Mouse (Mus musculus): ENCODE data around the gene Spats2.

The Spats2 gene

DNA sequence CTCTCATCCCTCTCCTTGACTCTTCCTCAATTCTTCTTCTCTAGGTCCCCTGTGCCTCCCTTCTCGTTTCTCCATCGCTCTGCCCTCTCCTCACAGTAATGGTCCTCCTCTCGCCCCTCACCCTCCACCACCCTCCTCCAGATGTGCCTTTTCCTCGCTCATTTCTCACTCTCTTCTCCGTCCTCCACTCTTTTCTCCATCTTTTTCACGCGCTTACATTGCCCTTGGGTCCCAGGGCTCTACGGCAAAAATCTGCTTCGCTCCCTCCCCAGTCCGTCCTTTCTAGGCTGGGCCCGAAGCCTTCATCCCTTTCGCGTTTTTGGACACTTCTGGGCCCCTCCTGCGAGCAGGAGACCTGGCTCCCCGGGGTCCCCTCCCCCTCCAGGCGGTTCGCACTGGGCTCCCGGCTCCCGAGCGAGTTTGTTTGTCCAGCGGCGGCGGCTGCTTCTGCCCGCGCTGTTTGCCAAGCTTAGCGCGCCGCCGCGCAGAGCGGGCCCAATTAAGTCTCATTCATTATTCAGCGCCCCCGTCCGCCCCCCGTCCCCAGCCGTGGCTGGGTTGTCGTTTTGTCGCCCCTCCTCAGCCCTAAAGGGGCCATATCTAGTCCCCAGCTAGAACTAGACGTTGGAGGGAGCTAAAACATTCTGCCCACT lies 27.8 kb upstream of the Spats2 start:
- DNase-seq (ENCODE audit: low read depth, low spot score) = no peak

DNA sequence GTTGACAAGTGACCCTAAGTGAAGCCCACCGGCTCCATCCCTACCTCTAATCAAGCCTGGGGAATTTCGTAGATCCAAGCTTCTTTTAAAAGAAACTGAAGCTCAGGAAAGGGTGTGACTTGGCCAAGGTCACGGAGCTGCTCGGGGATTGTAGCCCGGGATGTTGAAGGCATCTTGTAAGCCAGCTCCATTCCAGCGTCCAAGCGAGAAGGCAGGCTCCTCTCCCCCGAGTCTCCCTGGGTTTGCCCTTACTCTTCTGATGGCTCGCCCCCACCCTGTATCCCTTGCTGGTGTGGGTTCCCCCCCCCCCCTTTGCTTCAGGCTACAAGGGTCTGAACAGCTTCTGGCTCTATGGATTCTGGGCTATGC lies 27.2 kb upstream of the Spats2 start:
- DNase-seq (ENCODE audit: low read depth, low spot score) = no peak

DNA sequence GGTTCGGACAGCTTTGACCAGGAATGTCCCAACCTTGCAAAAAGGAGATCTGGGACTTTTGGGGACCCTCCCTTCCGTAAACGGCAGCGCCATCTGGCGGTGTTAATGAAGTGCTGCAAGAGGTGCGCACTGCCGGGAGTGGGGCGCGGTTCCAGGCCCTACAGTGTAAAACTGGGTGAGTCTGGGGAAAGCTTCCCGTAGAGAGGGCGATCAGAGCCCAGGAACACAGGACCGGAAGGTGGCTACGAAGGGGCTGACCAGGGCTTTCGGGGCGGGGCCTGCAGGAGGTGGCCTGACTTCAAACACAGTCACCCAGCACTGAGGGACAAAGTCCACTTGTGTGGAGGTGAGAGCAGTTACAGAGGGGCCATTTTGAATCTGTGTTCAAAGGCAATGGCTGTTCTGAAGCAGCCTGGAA lies 26.6 kb upstream of the Spats2 start:
- no peak for DNase-seq (ENCODE audit: low read depth, low spot score)

DNA sequence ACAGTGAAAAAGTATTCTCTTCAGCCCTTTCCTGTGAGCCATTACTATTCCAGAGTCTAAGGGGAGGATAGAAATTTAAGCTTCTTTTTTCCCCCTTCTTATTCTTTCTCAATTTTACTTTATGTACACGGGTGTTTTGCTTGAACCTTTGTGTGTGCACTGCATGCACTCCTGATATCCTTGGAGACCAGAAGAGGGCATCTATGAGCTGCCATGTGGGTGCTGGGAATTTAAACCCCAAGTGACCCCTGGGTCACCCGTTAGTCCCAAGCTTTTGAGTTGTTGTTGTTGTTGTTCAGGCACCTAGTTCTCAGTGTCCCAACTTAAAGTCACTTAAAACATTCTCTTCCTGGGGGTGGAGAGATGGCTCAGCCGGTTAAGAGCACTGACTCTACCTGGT lies 25.7 kb upstream of the Spats2 start:
- no peak for DNase-seq (ENCODE audit: low read depth, low spot score)

DNA sequence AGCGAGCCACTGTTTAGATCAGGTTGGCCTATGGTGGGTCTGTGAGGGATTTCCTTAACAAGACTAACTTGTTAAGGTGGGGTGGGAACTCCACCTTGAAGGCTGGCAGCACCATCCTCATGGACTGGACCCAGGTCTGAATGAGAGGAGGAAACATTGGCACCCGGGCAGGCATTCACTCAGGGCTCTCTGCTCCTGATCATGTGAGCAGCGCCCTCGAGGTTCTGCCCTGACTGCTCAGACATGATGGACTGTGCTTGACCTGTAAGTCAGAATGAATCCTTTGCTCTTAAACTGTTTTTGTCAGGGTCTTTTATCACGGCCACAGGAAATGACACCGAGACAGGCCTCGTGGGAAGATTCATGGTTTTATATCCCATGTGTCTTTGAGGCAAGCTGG lies 20.5 kb upstream of the Spats2 start:
- no peak for DNase-seq (ENCODE audit: low read depth, low spot score)

DNA sequence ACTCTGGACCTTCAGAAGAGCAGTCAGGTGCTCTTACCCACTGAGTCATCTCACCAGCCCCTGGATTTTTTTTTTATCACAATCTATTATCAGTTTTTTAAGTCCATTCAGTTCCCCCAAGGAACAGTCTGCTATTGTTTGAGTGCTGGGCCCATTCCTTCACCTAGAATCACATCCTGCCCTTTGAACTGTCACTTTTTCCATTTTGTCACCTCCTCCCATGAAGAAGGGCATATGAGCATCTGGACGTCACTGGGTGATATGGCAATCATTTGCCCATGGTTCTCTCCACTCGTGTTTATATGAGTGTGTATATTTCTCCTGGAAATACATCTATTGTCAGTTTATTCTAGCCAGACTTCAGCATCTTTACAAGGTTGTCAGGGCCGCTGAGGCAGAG lies 17.9 kb upstream of the Spats2 start:
- no peak for DNase-seq (ENCODE audit: low read depth, low spot score)

DNA sequence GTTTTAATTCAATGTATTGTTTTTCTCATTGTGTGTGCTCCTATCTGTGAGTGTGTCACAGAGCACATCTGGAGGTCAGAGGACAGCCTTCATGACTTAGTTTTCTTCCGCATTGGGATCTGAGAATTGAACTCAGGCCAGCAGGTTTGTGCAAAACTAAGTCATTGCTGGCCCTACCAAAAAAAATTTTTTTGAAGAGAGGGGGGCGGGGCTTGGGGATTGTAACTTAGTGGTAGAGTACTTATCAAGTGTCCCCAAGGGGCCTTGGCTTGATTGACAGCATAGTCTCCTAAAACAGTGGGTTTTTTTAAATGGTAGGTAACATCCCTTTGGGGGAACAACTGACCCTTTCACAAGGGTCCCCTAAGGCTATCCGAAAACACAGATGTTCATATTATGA lies 14.6 kb upstream of the Spats2 start:
- no peak for DNase-seq (ENCODE audit: low read depth, low spot score)

DNA sequence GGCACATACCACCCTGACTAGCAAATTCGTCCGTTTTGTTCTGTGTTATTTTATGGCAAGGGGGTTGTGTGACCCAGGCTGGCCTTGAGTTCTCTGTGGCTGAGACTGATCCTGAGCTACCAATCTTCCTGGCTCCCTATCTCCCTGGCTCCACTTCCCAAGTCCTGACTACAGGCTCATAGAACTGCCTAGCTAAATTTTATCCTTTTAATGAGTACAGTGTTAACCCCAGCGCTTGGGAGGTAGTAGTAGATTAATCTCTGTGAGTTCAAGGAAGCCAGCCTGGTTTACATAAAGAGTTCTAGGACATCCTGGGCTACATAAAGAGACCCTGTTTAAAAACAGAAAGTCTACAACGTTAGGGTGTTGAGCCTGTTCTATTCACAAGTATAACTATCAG lies 13.9 kb upstream of the Spats2 start:
- DNase-seq (ENCODE audit: low read depth, low spot score) = no peak

DNA sequence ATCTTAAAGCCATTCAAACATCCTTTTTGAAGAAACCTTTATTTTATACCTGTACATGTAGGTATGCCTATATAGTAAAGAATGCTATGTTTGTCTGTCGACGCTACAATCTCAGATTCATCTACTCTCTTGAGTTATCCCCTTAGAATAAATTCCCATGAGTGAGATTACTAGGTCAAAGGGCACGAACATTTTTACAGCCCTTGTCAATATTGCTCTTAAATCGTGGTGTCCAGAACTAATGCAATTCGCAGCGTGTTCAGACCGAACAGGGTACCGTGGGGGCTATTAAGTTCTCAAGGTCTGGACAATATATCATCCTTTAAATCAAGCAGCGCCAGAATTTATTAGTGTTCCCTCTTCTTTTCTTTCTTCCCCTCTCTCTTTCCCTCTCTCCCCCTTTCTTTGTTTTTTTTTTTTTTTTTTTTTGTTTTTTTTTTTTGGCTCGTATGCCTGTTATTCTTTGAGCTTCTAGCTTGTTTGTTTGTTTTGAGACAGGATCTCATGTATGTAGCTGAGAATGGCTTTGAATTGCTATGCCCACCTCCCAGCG lies 12.8 kb upstream of the Spats2 start:
- DNase-seq (ENCODE audit: low read depth, low spot score) = no peak

DNA sequence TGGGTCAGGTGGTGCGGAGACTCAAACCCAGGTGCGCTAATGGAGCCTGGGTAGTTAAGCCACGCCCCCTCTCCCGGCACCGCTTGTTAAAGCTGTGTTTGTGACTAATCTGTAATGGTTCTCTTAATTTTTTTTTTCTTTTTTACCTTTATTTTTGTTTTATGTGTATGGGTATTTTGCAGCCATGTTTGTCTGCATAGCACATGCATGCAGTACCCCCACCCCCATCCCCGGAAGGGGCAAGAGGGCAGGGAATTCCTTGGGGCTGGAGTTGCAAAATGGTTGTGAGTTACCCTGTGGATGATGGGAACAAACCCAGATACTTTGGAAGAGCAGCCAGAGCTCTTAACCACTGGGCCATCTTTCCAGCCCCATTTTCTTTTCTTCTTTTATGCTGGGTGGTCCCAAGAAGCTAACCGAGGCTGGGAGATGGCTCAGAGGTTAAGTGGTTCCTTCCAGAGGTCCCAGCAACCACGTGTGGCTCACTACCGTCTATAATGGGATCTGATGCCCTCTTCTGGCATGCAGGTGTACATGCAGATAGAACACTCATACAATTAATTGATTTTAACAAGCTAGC lies 12.2 kb upstream of the Spats2 start:
- DNase-seq (ENCODE audit: low read depth, low spot score) = no peak

DNA sequence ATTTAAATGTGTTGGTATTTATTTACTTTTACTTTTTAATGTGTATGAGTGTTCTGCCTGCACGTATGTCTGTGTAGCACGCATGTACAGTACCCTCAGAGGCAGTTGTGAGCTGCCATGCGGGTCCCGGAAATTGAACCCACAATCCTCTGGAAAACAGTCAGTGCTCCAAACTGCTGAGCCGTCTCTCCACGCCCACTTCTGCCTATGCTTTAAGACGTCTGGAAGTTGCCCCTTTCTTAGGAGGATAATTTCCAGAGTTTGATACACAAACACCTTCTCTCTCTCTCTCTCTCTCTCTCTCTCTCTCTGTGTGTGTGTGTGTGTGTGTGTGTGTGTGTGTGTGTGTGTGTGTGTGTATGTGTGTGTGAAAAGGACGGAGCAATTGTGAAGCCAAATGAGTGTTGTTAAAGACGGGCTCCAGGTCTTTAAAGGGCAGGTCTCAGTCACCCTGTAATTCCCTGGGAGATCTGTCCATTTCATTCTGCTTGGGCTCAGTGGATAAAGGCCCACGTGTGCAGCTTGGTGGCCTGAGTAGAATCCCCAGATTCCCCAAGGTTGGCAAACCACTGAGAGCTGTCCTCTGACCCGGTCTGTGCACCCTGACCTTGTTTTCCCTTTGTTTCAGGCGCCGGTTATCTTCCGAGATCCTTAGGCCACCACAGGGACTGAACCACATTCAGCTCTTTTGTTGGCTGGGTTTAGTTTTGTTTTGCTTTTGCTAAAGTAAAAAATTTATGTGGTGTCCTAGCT lies 11.2 kb upstream of the Spats2 start:
- DNase-seq (ENCODE audit: low read depth, low spot score) = no peak

DNA sequence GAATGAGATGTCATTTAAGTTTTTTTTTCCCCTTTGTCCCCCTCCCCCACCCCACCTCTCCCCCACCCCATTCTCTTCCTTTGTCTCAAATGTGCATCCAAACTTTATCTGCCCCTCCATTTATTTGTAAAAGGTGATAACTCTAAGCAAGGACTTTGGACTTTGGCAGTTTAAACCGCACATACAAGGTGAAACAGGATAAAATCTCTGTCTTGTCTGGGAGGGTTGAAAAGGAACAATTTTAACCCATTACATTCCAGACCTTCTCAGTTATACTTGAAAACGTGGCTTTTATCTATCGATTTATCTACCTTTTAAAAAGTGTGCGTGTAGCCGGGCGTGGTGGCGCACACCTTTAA lies 10.7 kb upstream of the Spats2 start:
- DNase-seq (ENCODE audit: low read depth, low spot score) = no peak

DNA sequence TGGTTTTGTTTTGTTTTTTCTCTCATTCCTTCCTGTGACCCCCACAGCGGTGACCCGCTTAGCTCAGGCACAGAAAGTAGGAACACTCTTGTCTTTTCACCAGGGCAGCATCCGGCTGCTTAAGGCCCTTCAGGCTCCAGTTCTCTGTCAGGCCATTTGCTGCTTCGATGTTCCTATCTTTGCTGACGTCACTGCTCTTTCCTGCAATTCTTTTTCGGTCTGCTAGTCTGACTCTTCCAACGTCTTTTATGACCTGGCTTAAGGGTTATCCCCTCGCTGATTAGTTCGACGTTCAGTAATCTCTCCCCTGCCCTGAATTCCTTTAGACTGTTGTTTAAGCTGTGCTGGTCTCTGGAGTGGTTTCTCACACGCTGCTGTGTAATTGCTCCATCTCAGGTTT lies 9.2 kb upstream of the Spats2 start:
- no peak for DNase-seq (ENCODE audit: low read depth, low spot score)

DNA sequence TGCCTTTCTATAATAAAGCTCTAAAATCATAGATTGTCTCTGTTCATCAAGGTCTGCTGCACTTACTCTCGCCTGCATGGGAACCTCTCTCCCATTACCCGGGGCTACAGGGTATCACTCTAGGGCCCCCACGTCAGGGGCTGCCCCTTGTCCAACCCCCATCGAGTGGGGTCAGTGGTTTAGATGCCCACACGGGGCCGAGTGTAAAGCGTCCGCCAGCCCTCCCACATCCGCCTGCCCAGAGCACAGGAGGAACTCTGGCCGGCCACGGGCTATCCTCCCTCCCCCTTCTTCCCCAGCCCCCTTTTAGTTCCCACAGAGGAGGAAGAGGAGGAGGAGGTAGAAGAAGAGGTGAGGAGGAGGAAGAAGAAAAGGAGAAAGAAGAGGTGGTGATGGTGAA lies 4.9 kb upstream of the Spats2 start:
- DNase-seq (ENCODE audit: low read depth, low spot score) = no peak

DNA sequence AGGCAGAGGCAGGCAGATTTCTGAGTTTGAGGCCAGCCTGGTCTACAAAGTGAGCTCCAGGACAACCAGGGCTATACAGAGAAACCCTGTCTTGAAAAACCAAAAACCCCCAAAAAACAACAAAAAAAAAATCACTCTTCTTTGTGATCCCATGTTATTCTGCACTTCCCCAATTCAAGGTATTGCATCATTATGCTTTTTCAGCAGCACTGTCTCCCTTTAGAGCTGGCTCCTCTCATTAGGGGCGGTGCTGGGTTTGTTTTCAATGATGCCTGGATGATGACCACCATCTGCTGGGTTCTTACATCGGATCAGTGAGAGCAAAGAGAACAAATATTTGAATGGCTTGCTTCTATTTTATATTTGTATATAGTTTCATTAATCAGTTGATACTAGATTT lies 3.1 kb upstream of the Spats2 start:
- DNase-seq (ENCODE audit: low read depth, low spot score) = no peak

DNA sequence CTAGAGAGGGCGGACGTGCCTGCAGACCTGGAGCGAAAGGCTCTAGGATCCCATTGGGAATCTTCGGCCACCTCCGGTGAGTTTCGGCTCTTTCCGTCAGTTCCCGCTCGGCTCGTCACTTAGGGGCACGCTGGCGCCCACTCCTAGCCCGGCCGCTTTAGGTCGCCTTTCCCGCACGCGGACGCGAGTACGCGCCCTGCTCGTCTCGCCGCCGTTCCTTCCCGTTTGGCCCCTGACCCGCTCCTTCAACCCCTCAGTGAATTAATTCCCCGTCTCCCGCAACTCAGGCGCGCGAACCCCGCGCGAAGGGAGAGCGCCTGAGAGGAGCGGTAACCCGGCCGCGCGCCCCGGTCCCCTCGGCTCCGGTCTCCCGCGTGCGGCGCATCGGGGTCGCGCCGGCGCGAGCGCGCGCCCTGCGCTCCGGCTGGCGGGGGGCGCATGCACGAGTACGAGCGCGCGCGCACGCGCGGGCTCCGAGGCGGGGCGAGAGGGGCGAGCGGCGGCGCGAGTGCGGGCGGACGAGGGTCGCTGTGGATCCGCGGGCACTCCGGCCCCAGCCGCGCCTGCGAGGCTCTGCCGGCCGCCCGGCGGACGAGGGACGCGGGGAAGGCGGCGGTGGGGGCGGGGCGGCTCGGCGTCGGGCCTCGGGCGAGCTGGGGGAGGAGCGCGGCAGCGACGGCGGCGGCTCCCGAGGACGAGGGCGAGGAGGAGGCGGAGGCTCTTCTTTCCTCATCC lies 532 bp downstream of the Spats2 start:
- peak; percentile 69 for DNase-seq (ENCODE audit: low read depth, low spot score)

DNA sequence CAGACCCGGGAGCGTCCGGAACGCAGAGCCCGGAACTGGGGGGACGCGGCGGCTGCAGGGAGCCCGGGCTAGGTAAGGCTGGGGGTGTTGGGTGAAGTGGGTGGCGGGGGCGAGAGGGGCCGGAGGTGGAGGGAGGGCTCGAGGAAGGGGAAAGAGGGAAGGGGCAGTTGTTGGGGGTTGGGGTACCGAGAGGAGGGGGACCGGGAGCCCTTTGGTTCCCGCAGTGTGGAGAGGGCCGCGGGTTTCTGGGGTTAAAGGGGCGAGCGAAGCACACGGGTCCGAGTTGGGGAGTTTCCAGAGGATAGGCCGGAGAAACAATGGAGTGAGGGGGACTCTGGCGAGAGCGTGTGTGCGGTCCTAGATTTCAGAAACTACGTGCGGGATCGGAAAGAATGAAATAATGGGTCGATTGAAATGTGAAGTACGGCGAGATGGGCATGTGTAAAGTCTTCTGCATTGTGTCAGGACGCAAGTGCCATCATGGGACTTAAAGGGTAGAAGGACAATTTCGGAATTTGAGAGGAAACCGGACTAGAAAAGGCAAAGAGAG lies 1.2 kb downstream of the Spats2 start:
- no peak for DNase-seq (ENCODE audit: low read depth, low spot score)

DNA sequence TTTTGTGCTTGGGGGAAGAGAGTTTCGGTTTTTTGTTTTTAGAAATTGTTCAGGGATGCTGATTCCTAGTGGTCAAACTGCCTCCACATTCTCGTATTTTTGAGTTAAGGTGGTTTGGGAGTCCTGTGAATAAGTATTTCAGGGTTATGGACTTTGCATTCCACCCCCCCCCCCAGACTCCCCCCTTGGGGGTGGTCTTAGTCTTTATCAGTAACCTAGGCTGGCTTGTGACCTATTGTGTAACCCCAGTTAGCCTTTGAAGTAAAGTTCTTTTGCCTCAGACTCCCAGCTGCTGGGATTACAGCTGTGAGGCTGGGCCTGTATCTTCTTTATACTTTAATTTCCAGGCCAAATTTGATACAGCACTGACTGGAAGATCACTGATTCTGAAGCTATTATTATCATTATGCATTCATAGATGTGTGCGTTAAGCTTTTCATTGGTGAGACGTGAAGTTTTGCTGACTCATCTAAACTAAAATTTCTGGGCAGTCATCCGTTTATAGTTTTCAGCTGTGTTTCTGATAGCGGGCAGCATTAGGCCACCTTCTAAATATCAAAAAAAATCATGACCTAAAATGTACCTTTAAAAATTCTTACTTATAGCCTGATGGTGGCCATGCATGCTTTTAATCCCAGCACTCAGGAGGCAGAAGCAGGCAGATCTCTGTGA lies 2.3 kb downstream of the Spats2 start:
- no peak for DNase-seq (ENCODE audit: low read depth, low spot score)

DNA sequence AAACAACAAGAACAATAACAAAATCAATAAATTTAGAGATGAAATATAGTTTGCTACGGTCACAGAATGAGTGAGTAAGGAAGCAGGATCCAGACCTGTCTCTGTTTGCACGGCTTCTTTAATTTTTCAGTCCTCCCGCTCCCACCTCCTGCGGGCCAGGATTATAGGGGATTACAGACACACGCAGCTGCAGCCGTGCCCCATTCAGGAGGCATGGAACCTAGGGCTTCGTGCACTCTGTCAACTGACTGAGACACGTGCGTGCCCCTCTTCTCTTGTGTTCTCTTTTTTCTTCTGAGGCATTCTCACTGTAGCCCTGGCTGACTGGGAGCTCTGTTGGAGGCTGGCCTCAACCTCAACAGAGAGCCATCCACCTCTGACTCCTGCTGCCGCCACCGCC lies 3.7 kb downstream of the Spats2 start:
- no peak for DNase-seq (ENCODE audit: low read depth, low spot score)

DNA sequence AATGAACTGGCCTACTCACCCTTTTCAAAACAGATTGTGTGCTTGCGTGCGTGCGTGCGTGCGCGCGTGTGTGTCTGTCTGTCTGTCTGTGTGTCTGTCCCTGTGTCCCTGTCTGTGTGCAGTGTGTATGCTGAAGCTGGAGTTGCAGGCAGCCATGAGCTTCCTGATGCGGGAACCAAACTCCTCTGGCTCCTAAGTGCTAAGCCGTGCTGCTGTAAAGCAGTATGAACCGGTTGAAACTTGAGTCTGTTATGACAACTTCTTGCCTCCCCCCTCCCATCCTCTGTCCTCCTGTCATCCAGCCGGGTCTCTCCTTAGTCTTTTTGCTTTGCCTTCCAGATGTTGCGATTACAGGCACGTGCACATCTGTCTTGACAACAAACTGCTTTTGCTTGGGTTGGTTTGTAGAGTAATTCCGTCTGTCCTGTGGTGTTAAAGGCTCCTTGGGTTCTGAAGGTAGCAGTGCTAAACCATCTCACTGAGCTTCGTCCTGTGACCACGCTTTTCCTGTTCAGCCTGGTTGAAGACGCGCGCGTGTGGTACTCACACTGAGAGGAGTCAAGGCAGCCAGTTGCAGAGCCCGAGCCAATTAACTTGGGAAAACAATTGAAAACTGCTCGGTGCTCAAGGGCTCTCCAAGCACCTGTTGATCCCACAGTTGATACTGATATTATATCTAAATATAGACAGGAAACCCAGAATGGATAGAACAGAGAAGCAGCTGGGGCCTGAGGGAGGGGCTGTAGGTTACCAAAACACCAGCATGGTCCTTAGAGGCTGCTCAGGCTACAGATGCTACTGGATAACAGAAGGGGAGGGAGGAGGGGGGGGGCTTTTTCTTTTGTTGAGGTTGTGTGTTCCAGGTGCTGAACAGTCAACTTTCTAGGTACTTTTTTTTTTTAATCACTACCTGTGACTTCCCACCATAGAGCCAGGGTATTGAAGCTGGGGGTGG lies 4.5 kb downstream of the Spats2 start:
- DNase-seq (ENCODE audit: low read depth, low spot score) = no peak

Data from telencephalon, adult 2 months (tissue).